Mouse (Mus musculus) kidney, adult 2 months (tissue): Measurements from ENCODE around the gene Dcst2.

Source experiments
- CTCF ChIP-seq: fragments of 200-500 bp; conservative IDR thresholded peaks from 2 replicates; pipeline ENCODE4 v1.5.1; 2011; ENCODE audit warnings: low read depth, mild to moderate bottlenecking, control low read depth, low read length, moderate library complexity, mixed read lengths; ENCODE audit not compliant: insufficient read depth, insufficient read length
- POLR2A ChIP-seq: fragments of 200-500 bp; IDR thresholded peaks from one replicate; pipeline ENCODE4 v1.6.1; 2011; ENCODE audit warnings: low read depth, low read length, control low read depth

DNA sequence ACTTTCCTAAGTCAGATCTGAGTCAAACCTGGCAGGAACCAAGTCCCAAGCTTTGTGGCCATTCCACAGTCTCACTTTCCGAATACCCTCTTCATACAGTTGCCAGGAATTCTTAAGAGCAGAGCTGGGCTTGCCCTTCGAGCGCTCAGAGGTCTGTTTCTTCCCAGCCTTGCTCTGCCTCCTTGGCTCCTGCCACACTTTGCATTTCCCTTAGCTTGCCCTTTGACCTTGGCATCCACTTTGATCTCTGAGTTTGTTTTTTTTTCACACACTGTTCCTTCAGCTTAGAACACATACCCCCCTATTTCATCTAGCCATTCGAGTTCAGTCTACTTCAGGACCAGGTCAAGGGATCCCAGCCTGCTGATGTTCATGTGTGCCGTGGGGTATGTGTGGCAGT is 10.5 kb upstream of the Dcst2 start:
- TF ChIP-seq POLR2A = no peak
- TF ChIP-seq CTCF = no peak
